Mouse (Mus musculus): ENCODE measurements around the gene Vmn1r61. TPM values are rescaled to one million over a fixed set of nuclear protein-coding genes. Genes with fewer than 3 reads are reported as not detected.

The Vmn1r61 gene
- not detected for polyA plus RNA-seq (2014; fragmentation: Illumina TruSeq; extraction: RNeasy Lipid Tissue Mini Kit (QIAGEN cat#74804); ENCODE audit: low read depth, low replicate concordance)

GRCm38 (mm10) chr7:5613195-5613594 is at the start of gene Vmn1r61:
Gene Vmn1r61, minus strand, starts transcription at chr7:5613295.

Other genes starting within 250 kb of the Vmn1r61 start
- gene Vmn1r58, start 199.9 kb downstream of the Vmn1r61 start, polyA plus RNA-seq (2014; fragmentation: Illumina TruSeq; extraction: RNeasy Lipid Tissue Mini Kit (QIAGEN cat#74804); ENCODE audit: low read depth, low replicate concordance), result not detected
- not detected for gene Vmn1r59, start 156.5 kb downstream of the Vmn1r61 start, polyA plus RNA-seq (2014; fragmentation: Illumina TruSeq; extraction: RNeasy Lipid Tissue Mini Kit (QIAGEN cat#74804); ENCODE audit: low read depth, low replicate concordance)
- gene Vmn2r28, start 119.3 kb downstream of the Vmn1r61 start, polyA plus RNA-seq (2014; fragmentation: Illumina TruSeq; extraction: RNeasy Lipid Tissue Mini Kit (QIAGEN cat#74804); ENCODE audit: low read depth, low replicate concordance), result not detected
- not detected for gene Vmn1r60, start 66.0 kb downstream of the Vmn1r61 start, polyA plus RNA-seq (2014; fragmentation: Illumina TruSeq; extraction: RNeasy Lipid Tissue Mini Kit (QIAGEN cat#74804); ENCODE audit: low read depth, low replicate concordance)
- not detected for gene Vmn1r62, start 60.3 kb upstream of the Vmn1r61 start, polyA plus RNA-seq (2014; fragmentation: Illumina TruSeq; extraction: RNeasy Lipid Tissue Mini Kit (QIAGEN cat#74804); ENCODE audit: low read depth, low replicate concordance)
- not detected for gene Vmn1r63, start 192.2 kb upstream of the Vmn1r61 start, polyA plus RNA-seq (2014; fragmentation: Illumina TruSeq; extraction: RNeasy Lipid Tissue Mini Kit (QIAGEN cat#74804); ENCODE audit: low read depth, low replicate concordance)

Data from testis, adult 10 weeks (tissue).